Mouse (Mus musculus) heart, adult 11 months (tissue): ENCODE measurements around the gene Olfr237-ps1.
A peak's percentile ranks its signal among the peaks of the same experiment; 100 is the strongest.
"Not testable (repeated sequence)": the region's sequence is repeated elsewhere in the genome, so short reads cannot be mapped to it uniquely, and the experiment has no call there.

Experiments used
- DNase-seq: peaks from one replicate; pipeline ENCODE4 v3.0.0; 2022

Gene Olfr237-ps1

DNA sequence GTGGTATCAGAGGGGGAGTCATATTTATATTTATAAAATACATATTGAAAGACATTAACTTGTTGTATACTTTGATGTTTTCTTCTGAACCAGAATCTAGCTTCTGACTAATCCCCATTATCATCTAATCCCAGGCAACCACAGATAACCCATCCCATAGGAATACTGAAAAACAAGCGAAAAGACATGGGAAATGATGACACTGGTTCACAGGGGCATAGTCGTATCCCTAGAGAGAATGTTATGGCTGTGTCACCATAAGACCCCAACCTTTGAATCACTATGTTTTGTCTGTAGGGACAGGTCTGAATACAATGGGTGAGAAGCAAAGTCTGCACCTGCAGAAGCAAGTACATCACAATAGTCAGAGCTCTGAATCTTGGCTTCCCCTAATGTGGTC, at the start of gene Olfr237-ps1:
Olfr237-ps1 (plus strand) TSS at position 301 of the 400 bp plus-strand sequence.
- not testable (repeated sequence) for DNase-seq

DNA sequence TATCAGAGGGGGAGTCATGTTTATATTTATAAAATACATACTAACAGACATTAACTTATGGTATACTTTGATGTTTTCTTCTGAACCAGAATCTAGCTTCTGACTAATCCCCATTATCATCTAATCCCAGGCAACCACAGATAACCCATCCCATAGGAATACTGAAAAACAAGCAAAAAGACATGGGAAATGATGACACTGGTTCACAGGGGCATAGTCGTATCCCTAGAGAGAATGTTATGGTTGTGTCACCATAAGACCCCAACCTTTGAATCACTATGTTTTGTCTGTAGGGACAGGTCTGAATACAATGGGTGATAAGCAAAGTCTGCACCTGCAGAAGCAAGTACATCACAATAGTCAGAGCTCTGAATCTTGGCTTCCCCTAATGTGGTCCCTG, 40.3 kb upstream of the Olfr237-ps1 start, which contains the start of gene Olfr441:
Olfr441 (plus strand) TSS at position 301 of the 400 bp plus-strand sequence.
- DNase-seq = not testable (repeated sequence)

DNA sequence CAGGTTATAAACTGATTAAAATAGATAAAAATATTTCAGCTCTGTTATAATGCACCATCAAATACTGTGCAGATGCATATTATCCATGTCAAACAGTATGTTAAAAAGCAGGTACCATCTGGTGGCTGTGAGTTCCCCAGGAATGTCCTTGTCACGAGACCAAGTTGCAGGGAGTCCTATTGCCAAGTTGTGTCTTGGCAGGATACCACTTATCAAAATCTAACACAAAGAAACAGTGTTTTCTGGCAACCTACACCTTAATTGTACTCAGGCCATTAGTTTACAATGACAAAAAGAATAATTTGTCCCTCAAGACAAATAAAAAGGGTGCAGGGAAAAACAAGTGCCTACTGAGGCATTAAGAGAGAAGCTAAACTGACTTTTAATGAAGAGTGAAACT, 13.1 kb downstream of the Olfr237-ps1 start:
- no peak for DNase-seq

DNA sequence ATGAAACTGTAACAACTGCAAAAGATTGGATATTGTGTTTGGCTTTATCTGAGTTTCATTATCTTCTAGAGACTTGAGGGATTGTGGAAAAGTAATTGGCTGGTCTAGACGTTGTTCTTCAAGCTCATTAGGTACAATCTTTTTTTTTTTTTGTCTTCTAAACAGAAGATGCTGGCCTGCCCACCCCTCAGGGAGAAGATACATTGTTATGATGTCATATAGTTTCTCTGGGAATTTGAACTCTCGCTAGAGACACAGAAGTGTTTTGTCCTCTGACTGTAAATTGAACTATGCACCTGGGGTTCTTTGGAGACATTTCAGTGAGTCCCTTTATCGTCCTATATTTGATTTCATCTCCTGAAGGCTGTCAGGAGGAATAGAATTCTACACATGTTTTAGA, 16.6 kb downstream of the Olfr237-ps1 start, which contains the start of gene Olfr437:
Olfr437 (plus strand) TSS at position 301 of the 400 bp plus-strand sequence.
- DNase-seq = no peak

DNA sequence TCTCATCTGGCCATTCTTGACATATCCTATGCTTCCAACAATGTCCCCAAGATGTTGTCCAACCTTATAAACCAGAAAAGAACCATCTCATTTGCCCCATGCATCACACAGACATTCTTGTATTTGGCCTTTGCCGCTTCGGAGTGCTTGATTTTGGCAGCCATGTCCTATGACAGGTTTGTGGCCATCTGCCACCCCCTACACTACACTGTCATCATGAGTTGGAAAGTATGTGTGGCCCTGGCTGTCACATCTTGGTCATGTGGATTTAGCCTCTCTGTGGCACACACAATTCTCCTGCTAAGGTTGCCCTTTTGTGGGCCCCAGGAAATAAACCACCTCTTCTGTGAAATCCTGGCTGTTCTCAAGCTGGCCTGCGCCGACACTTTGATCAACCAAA, 20.9 kb downstream of the Olfr237-ps1 start:
- peak; percentile 82 for DNase-seq

DNA sequence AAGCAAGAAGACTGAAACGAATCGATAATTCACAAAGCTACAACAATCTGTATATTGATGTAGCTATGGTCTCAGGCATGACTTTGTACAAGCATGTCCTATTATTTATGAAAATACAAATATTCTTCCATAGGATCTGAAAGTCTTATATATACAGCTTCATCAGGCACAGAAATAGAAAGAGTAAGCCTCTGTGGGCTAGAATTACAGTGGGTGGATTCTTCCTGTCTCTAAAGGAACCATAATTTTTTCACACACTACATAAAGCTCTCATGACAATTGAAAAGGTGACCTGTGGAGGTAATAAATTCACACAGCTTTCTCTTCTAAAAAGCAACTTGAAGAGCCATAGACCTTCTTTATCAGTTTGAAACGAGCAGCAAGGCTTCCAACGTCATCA, 25.5 kb downstream of the Olfr237-ps1 start, which contains the start of gene Olfr13:
Olfr13 (plus strand) TSS at position 301 of the 400 bp plus-strand sequence.
- no peak for DNase-seq

DNA sequence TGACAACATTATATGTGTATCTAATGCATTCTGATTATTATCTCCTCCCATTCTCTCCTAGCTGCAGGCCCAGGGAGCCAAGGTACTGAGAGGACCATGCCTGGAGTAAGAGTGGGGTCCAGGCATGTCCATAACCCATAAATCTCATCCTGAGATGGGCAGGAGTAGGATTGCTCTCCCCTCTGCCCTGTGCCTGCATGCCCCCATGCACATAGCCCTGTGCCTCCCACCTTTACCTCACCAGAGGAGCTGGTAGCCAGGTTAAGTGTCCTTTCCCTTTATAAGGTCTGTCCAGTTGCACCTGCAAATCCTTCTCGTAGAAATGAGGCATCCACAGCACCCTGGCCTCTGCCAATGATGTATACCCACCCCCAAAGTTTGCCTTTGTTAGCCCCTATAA, 31.8 kb downstream of the Olfr237-ps1 start:
- no peak for DNase-seq

DNA sequence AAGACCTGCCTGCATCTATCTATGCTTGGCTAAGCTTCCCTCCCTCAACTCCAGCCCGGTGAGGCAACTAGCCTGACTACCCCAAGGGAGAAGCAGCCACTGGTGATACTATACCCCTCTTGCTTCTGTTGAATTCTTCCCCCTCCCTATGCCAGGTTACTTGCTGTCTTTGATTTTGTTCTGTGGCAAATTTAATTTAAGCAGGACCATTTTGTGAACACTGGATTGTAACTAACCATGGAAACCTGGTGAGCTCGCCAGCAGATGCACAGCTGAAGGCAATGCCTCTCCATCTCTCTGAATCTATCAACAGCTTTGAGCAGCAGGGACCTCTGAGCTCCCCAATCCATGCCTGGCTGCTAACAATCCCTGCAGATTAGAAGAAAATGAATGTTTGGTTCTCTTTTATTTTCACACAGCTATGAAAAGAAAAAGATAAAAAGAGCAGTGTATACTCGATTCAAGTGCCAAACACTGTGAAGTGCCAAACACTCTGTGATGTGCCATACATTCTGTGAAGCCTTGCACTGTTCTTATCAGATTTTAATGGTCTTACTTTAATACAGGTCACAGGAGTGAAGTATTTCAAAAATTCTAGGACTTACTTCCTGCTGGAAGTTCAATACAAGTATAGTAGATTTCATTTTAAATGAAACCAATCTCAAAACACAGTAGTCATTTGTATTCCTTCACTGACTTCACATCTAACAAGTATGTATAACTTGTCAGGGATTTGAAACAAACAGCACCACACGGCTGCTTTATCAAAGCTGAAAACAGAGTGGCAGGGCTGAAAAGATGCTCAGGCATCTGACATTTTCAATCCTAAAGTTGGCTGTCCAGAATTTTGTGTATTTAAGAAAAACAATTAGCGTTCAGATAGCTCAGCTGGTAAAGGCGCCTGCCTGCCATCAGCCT, 32.5 kb downstream of the Olfr237-ps1 start:
- DNase-seq = no peak

DNA sequence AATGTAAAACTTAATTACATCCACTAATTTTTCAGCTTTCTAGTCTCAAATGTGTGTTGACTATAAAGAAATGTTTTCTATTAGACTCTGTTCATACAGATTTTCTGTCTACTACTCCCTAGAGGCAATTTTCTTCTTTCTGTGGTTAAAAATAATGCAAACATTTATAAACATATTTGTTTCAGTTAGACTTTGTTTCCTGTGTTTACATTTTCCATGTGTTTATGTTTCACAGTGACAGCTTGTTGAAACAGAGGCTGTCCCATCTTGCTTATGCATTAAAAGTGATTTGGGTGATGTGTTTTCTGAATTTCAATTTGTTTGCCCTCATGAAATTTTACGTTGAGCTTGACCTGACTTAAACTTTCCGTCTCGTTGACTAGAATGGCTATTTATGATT, 44.6 kb downstream of the Olfr237-ps1 start:
- no peak for DNase-seq

DNA sequence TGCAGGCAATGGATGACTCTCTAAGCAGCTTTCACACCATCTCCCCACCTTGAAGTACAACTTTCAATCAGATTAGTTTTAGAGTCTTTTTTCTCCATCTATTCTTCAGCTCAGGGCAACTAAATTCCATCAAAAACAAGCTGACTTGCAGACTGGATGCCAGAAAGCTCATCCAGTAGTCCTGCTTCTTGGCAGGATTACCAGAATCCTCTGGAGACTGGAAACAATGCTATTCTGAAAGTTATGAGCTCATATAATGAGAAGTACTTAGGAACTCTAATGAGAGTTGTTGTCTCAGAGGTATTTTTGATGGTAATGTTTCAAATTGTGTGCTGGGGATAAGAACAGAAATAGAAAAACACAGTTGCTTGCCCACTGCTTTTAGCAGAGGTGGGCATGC, 50.4 kb downstream of the Olfr237-ps1 start, which contains the start of gene Olfr435:
Olfr435 (plus strand) TSS at position 366 of the 400 bp plus-strand sequence.
- DNase-seq = no peak

DNA sequence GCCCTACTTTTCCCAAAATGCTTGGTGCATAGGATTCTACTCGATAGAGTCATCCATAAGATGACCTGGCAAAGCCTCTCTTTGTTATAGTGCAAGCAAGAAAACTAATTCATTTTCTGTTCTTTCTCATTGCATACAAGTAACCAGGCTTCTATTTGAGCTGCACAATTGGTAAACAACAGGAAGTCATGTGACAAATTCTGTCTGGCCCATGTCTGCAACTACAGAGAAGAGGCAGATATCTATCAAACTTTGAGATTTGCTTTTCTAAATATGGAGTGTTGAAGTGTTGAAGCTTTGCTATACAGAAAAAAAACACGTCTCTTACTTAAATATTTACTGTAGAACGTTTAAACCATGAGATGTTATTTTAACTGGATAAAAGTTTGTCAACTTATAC, 51.7 kb downstream of the Olfr237-ps1 start:
- DNase-seq = no peak

DNA sequence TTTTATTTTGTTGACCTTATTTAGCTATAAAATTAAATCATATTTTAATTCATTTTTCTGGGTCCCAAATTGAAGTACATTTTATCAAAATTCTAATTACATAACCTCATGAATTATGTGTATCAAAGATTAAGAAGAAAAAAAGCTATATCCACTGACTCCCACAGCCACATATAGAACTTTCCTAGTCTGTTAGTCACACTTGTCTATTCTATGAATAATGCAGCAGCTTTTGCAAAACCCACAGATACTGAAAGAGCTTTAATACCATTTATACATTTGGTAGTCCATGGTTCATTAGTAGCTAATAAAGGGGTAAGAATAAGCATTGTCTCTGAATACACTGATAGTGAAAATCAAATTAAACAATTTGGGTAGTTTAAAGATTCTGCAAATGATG, 56.4 kb downstream of the Olfr237-ps1 start:
- no peak for DNase-seq

DNA sequence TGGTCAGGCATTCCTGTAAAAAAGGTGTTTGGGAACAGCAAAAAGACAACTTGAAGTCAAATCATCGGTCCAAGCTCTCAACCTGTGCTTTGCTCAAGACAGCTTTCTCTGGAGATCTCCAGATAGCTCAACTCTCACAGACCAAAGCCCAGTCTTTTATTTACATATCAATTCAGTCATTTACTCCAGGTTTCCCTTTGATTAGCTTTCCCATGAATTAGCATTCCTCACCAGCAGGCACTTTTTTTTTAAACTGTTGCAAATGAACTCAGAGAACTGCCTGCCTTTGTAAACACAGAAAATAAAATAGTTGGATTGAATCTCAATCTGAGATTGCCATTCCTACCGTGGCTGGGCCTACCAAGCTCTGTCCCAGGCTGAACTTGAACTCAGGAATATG, 59.0 kb downstream of the Olfr237-ps1 start:
- DNase-seq = no peak
